Mouse (Mus musculus) liver, adult 2 months (tissue): ENCODE measurements around the gene Adam4. TPM values are rescaled to one million over a fixed set of nuclear protein-coding genes. Genes with fewer than 3 reads are reported as not detected.
"Not testable (repeated sequence)": the region's sequence is repeated elsewhere in the genome, so short reads cannot be mapped to it uniquely, and the experiment has no call there.

Source experiments
- DNase-seq: peaks from one replicate; pipeline ENCODE4 v3.0.0-alpha.2; 2011; ENCODE audit warnings: low read depth, low spot score; ENCODE audit errors: extremely low read depth
- H3K27ac ChIP-seq: fragments of 200-500 bp; replicated peaks from 2 replicates; pipeline ENCODE4 v1.5.1; 2012; ENCODE audit warnings: low read depth, mild to moderate bottlenecking, control low read depth, inconsistent platforms, low read length; ENCODE audit not compliant: insufficient read depth
- H3K27me3 ChIP-seq: fragments of 200-500 bp; 2 replicates; pipeline ENCODE4 v1.6.1; 2012; ENCODE audit warnings: mild to moderate bottlenecking, moderate library complexity, low read length, inconsistent platforms; ENCODE audit not compliant: control insufficient read depth, insufficient read depth
- H3K36me3 ChIP-seq: fragments of 200-500 bp; 2 replicates; pipeline ENCODE4 v1.6.1; 2012; ENCODE audit warnings: low read length, inconsistent platforms; ENCODE audit not compliant: control insufficient read depth, insufficient read depth
- H3K4me1 ChIP-seq: fragments of 200-500 bp; 2 replicates; pipeline ENCODE4 v1.6.1; 2011; ENCODE audit warnings: low read length; ENCODE audit not compliant: control insufficient read depth, insufficient read depth
- H3K4me3 ChIP-seq: fragments of 200-500 bp; 2 replicates; pipeline ENCODE4 v1.5.1; 2011; ENCODE audit warnings: low read depth, mild to moderate bottlenecking, control low read depth, low read length, moderate library complexity; ENCODE audit not compliant: insufficient read depth
- H3K79me2 ChIP-seq: fragments of 200-500 bp; 2 replicates; pipeline ENCODE4 v1.6.1; 2012; ENCODE audit warnings: inconsistent platforms, mild to moderate bottlenecking, low read length, moderate library complexity; ENCODE audit not compliant: control insufficient read depth, insufficient read depth
- H3K9ac ChIP-seq: fragments of 200-500 bp; 2 replicates; pipeline ENCODE4 v1.6.1; 2012; ENCODE audit warnings: low read depth, mild to moderate bottlenecking, control low read depth, inconsistent platforms, low read length
- CTCF ChIP-seq: fragments of 200-500 bp; IDR thresholded peaks from 2 replicates; pipeline ENCODE4 v1.5.1; 2011; ENCODE audit warnings: low read depth, low read length, control low read depth
- POLR2A ChIP-seq: fragments of 200-500 bp; IDR thresholded peaks from 2 replicates; pipeline ENCODE4 v1.6.1; 2011; ENCODE audit warnings: low read length, control low read depth; ENCODE audit not compliant: insufficient read depth; ENCODE audit errors: extremely low read depth
- WGBS: fragments of 180-500 bp; shearing (Covaris S2); methylation state at CpG from one replicate; pipeline ENCODE4 v1.1.7; 2018; 5-methylcytosine and 5-hydroxymethylcytosine counted together
- polyA plus RNA-seq: library from polyadenylated mRNA; depleted of rRNA; stranded (reverse); fragments of >200 nt; gene quantifications from 2 replicates; pipeline ENCODE4 v1.2.3, GENCODE M21; 2012; rRNA removed
- total RNA-seq: library from RNA; depleted of rRNA; stranded (reverse); fragments of >200 nt; gene quantifications from 2 replicates; pipeline ENCODE4 v1.2.3, GENCODE M21; 2014; rRNA removed

Adam4 gene
- total RNA-seq (1.9 and 2.6 TPM in 2 replicates), polyA plus RNA-seq (0.05 and 0.35 TPM in 2 replicates)

DNA sequence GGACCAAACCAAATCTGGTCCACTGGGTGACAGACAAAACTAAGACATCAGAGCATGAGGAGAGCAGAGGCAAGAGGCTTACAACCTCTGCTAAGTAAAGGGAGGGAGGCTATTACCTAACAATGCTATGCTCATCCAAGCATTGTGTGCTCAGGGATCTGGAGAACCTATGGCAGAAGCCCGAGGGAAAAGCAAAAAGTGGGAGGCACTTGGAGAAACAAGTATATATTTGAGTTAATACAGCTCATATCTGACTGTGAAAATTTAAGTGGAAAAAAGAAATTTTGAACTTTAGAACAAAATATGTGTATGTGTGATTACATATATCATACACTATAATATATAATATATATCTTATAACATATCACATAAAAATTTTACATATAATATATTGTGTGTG lies at the start of gene Adam4:
TSS of gene Adam4 (minus strand) at position 101 of the 400 bp plus-strand sequence.
- H3K4me1 ChIP-seq = no peaks in the 10 kb centered on the region
- WGBS = 100% methylated on average over 1 of the region's 1 CpGs
- peaks cover 3% of the 10 kb centered on the region for H3K36me3 ChIP-seq
- no peak for DNase-seq
- no peaks in the 10 kb centered on the region for H3K79me2 ChIP-seq
- H3K9ac ChIP-seq = no peak within 1 kb of the TSS
- H3K27me3 ChIP-seq = no peaks in the 10 kb centered on the region
- TF ChIP-seq POLR2A (no peak), CTCF (no peak)
- H3K27ac ChIP-seq = no peak within 1 kb of the TSS
- H3K4me3 ChIP-seq = no peak within 1 kb of the TSS

DNA sequence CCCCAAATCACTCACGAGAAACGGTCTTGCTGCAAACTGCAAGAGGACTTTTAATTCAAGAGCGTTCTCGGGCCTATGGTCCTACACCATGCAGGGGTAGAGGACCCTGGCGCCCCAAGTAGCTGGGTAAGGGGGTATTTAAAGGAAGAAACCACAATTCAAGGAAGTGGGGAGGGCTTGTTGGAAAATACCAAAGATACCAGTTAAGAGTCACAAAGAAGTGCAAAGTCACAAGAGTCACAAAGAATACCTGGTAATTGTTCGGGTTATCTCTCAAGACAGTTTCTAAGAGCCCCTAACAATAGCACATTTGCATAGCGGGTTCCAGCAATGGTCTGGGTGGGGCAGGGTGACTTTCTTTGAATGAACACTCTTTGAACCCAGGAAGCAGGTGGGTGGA lies 37.3 kb upstream of the Adam4 start:
- WGBS = 98% methylated on average over 7 of the region's 7 CpGs
- H3K4me1 ChIP-seq, H3K9ac ChIP-seq: not testable (repeated sequence)

GRCm38 (mm10) chr12:81438985-81439384 lies 17.2 kb upstream of the Adam4 start:
- H3K9ac ChIP-seq, H3K4me3 ChIP-seq, H3K27me3 ChIP-seq, H3K27ac ChIP-seq, H3K4me1 ChIP-seq, DNase-seq, H3K79me2 ChIP-seq, H3K36me3 ChIP-seq: not testable (repeated sequence)
- WGBS = 97% methylated on average over 9 of the region's 9 CpGs

More for the DNA sequence above, 37.3 kb upstream of the Adam4 start:
- not testable (repeated sequence) for H3K4me3 ChIP-seq, DNase-seq, H3K27me3 ChIP-seq, H3K27ac ChIP-seq, H3K36me3 ChIP-seq, H3K79me2 ChIP-seq

DNA sequence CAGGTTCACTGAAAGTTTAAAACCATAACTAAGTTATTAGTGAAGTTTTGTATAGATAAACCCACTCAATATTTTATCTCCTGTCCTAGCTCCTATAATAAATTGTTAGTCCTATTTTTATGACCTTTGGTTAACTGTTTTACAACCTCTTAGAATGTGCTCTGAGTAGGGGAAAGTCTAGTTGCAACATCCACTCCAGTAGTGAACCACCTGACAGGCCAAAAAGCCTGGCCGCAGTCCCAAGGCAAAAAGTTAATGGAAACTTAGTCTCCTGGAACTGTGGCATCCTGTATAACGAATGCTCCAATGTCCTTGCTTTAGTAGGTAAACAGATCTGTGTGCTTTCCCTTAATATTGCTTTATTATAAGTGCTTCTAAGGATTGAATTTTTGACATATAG lies 13.0 kb upstream of the Adam4 start:
- H3K36me3 ChIP-seq, H3K9ac ChIP-seq, H3K4me1 ChIP-seq, H3K27ac ChIP-seq, H3K4me3 ChIP-seq, H3K79me2 ChIP-seq, H3K27me3 ChIP-seq: not testable (repeated sequence)
- WGBS = 27% methylated on average over 2 of the region's 2 CpGs
- DNase-seq = peak; percentile 94

- H3K9ac ChIP-seq = no peak overlapping the region
Measured at GRCm38 (mm10) chr12:81413211-81413610, 8.5 kb downstream of the Adam4 start.

GRCm38 (mm10) chr12:81408966-81409365 lies 12.8 kb downstream of the Adam4 start:
- 87% methylated on average over 3 of the region's 3 CpGs for WGBS
- H3K4me3 ChIP-seq = no peak overlapping the region
- no peak overlapping the region for H3K27ac ChIP-seq
- no peak for TF ChIP-seq POLR2A
- TF ChIP-seq CTCF = no peak
- no peaks in the 10 kb centered on the region for H3K27me3 ChIP-seq
- H3K36me3 ChIP-seq = no peaks in the 10 kb centered on the region
- no peak for DNase-seq
- H3K79me2 ChIP-seq = no peaks in the 10 kb centered on the region
- no peaks in the 10 kb centered on the region for H3K4me1 ChIP-seq
- no peak overlapping the region for H3K9ac ChIP-seq

More at GRCm38 (mm10) chr12:81413211-81413610, 8.5 kb downstream of the Adam4 start:
- WGBS = 81% methylated on average over 3 of the region's 3 CpGs
- H3K27ac ChIP-seq = no peak overlapping the region
- H3K4me3 ChIP-seq = no peak overlapping the region
- H3K4me1 ChIP-seq = no peaks in the 10 kb centered on the region
- no peaks in the 10 kb centered on the region for H3K27me3 ChIP-seq
- no peak for DNase-seq
- no peaks in the 10 kb centered on the region for H3K79me2 ChIP-seq
- TF ChIP-seq POLR2A (no peak), CTCF (no peak)
- H3K36me3 ChIP-seq = no peaks in the 10 kb centered on the region
